Mouse (Mus musculus): ENCODE data around the gene Slc41a2. TPM values are rescaled to one million over a fixed set of nuclear protein-coding genes. Genes with fewer than 3 reads are reported as not detected.
A peak's percentile ranks its signal among the peaks of the same experiment; 100 is the strongest.

The Slc41a2 gene
- polyA plus RNA-seq, 2 experiments = 0.06 to 0.14 TPM

GRCm38 (mm10) chr10:83198692-83199091 lies 139.0 kb downstream of the Slc41a2 start:
- no peak for TF ChIP-seq EP300 (IDR thresholded peaks at IDR 0.05; ENCODE audit: low read depth)
- no peak for TF ChIP-seq CTCF (IDR thresholded peaks at IDR 0.05; ENCODE audit: low read depth)
- no peak for DNase-seq (ENCODE audit: low read depth in 3 of 3, low spot score in 3 of 3)

GRCm38 (mm10) chr10:83197690-83198336 lies 139.9 kb downstream of the Slc41a2 start:
- TF ChIP-seq EP300 (IDR thresholded peaks at IDR 0.05; ENCODE audit: low read depth) (no peak), CTCF (IDR thresholded peaks at IDR 0.05; ENCODE audit: low read depth) (peak; percentile 95)
- Histone ChIP-seq H3K27ac (no peak overlapping the region), H3K9me3 (ENCODE audit: control insufficient read depth, low read length) (no peaks in the 10 kb centered on the region), H3K4me2 (ENCODE audit: low read depth) (no peak overlapping the region), H3K36me3 (replicated peaks; ENCODE audit: control insufficient read depth, insufficient read depth, low read depth) (no peaks in the 10 kb centered on the region), H3K4me1 (replicated peaks; ENCODE audit: control insufficient read depth in 2 of 2, insufficient read depth in 2 of 2, low read length in 1 of 2) (no peaks in the 10 kb centered on the region), H3K4me3 (ENCODE audit: insufficient read depth in 1 of 2, low read depth in 2 of 2, low read length in 2 of 2) (no peak overlapping the region), H3K27me3 (ENCODE audit: control insufficient read depth, insufficient read depth, low read length) (no peaks in the 10 kb centered on the region), H3K9ac (replicated peaks) (no peak overlapping the region)
- ATAC-seq (ENCODE audit: insufficient read depth) (no peak), DNase-seq (ENCODE audit: low read depth in 3 of 3, low spot score in 3 of 3) (peak in 1 of 3 experiments; percentile 19)
- 39% methylated on average over 11 of the region's 11 CpGs for WGBS (ENCODE audit: insufficient replicate concordance)

More at GRCm38 (mm10) chr10:83198692-83199091, 139.0 kb downstream of the Slc41a2 start:
- no peaks in the 10 kb centered on the region for H3K36me3 ChIP-seq (replicated peaks; ENCODE audit: control insufficient read depth, insufficient read depth, low read depth)
- no peaks in the 10 kb centered on the region for H3K9me3 ChIP-seq (ENCODE audit: control insufficient read depth, low read length)
- no peak overlapping the region for H3K27ac ChIP-seq
- no peak overlapping the region for H3K9ac ChIP-seq (replicated peaks)
- no peak overlapping the region for H3K4me2 ChIP-seq (ENCODE audit: low read depth)
- no peaks in the 10 kb centered on the region for H3K4me1 ChIP-seq (replicated peaks; ENCODE audit: control insufficient read depth in 2 of 2, insufficient read depth in 2 of 2, low read length in 1 of 2)
- no peak for ATAC-seq (ENCODE audit: insufficient read depth)
- no peak overlapping the region for H3K4me3 ChIP-seq (ENCODE audit: insufficient read depth in 1 of 2, low read depth in 2 of 2, low read length in 2 of 2)
- WGBS (ENCODE audit: insufficient replicate concordance) = 34% methylated on average over 5 of the region's 5 CpGs
- H3K27me3 ChIP-seq (ENCODE audit: control insufficient read depth, insufficient read depth, low read length) = no peaks in the 10 kb centered on the region

GRCm38 (mm10) chr10:83191982-83192381 lies 145.7 kb downstream of the Slc41a2 start:
- WGBS (ENCODE audit: insufficient replicate concordance) = 67% methylated on average over 6 of the region's 6 CpGs
- TF ChIP-seq EP300 (IDR thresholded peaks at IDR 0.05; ENCODE audit: low read depth) = no peak
- no peak for TF ChIP-seq CTCF (IDR thresholded peaks at IDR 0.05; ENCODE audit: low read depth)
- ATAC-seq (ENCODE audit: insufficient read depth) = no peak
- peaks cover 0 to 3% of the 10 kb centered on the region in 2 experiments; a peak in 1 of 4 replicates for H3K4me1 ChIP-seq (replicated peaks; ENCODE audit: control insufficient read depth in 2 of 2, insufficient read depth in 2 of 2, low read length in 1 of 2)
- no peak overlapping the region for H3K9ac ChIP-seq (replicated peaks)
- no peak for DNase-seq (ENCODE audit: low read depth in 3 of 3, low spot score in 3 of 3)
- no peak overlapping the region for H3K4me3 ChIP-seq (ENCODE audit: insufficient read depth in 1 of 2, low read depth in 2 of 2, low read length in 2 of 2)
- no peaks in the 10 kb centered on the region for H3K27me3 ChIP-seq (ENCODE audit: control insufficient read depth, insufficient read depth, low read length)
- no peak overlapping the region for H3K27ac ChIP-seq
- no peak overlapping the region for H3K4me2 ChIP-seq (ENCODE audit: low read depth)
- no peaks in the 10 kb centered on the region for H3K9me3 ChIP-seq (ENCODE audit: control insufficient read depth, low read length)
- no peaks in the 10 kb centered on the region for H3K36me3 ChIP-seq (replicated peaks; ENCODE audit: control insufficient read depth, insufficient read depth, low read depth)

- Histone ChIP-seq H3K9me3 (ENCODE audit: control insufficient read depth, low read length) (no peaks in the 10 kb centered on the region), H3K9ac (replicated peaks) (no peak overlapping the region), H3K27ac (no peak overlapping the region), H3K4me1 (replicated peaks; ENCODE audit: control insufficient read depth in 2 of 2, insufficient read depth in 2 of 2, low read length in 1 of 2) (peaks cover 0 to 5% of the 10 kb centered on the region in 2 experiments; a peak in 1 of 4 replicates), H3K27me3 (ENCODE audit: control insufficient read depth, insufficient read depth, low read length) (no peaks in the 10 kb centered on the region), H3K4me2 (ENCODE audit: low read depth) (no peak overlapping the region), H3K36me3 (replicated peaks; ENCODE audit: control insufficient read depth, insufficient read depth, low read depth) (no peaks in the 10 kb centered on the region), H3K4me3 (ENCODE audit: insufficient read depth in 1 of 2, low read depth in 2 of 2, low read length in 2 of 2) (no peak overlapping the region)
- no peak for ATAC-seq (ENCODE audit: insufficient read depth)
- no peak for DNase-seq (ENCODE audit: low read depth in 3 of 3, low spot score in 3 of 3)
- TF ChIP-seq EP300 (IDR thresholded peaks at IDR 0.05; ENCODE audit: low read depth) (no peak), CTCF (IDR thresholded peaks at IDR 0.05; ENCODE audit: low read depth) (no peak)
- WGBS (ENCODE audit: insufficient replicate concordance) = 84% methylated on average over 17 of the region's 17 CpGs
Measured at GRCm38 (mm10) chr10:83191476-83191875, 146.2 kb downstream of the Slc41a2 start.

GRCm38 (mm10) chr10:83189071-83189470 lies 148.6 kb downstream of the Slc41a2 start:
- no peak for ATAC-seq (ENCODE audit: insufficient read depth)
- Histone ChIP-seq H3K9ac (replicated peaks) (no peak overlapping the region), H3K9me3 (ENCODE audit: control insufficient read depth, low read length) (no peaks in the 10 kb centered on the region), H3K4me3 (ENCODE audit: insufficient read depth in 1 of 2, low read depth in 2 of 2, low read length in 2 of 2) (no peak overlapping the region), H3K4me1 (replicated peaks; ENCODE audit: control insufficient read depth in 2 of 2, insufficient read depth in 2 of 2, low read length in 1 of 2) (peaks cover 0 to 15% of the 10 kb centered on the region in 2 experiments; a peak in 2 of 4 replicates), H3K36me3 (replicated peaks; ENCODE audit: control insufficient read depth, insufficient read depth, low read depth) (no peaks in the 10 kb centered on the region), H3K27me3 (ENCODE audit: control insufficient read depth, insufficient read depth, low read length) (no peaks in the 10 kb centered on the region), H3K27ac (no peak overlapping the region), H3K4me2 (ENCODE audit: low read depth) (no peak overlapping the region)
- 83% methylated on average over 5 of the region's 5 CpGs for WGBS (ENCODE audit: insufficient replicate concordance)
- DNase-seq (ENCODE audit: low read depth in 3 of 3, low spot score in 3 of 3) = no peak
- TF ChIP-seq EP300 (IDR thresholded peaks at IDR 0.05; ENCODE audit: low read depth) (no peak), CTCF (IDR thresholded peaks at IDR 0.05; ENCODE audit: low read depth) (no peak)

Data from liver, embryonic 14.5 days (tissue).